Mouse (Mus musculus): ENCODE measurements around the gene Atrx. TPM values are rescaled to one million over a fixed set of nuclear protein-coding genes. Genes with fewer than 3 reads are reported as not detected.

The Atrx gene
- total RNA-seq, 2 experiments from 2014 or later: 190 to 194 TPM

- DNase-seq (ENCODE audit: low spot score in 2 of 2): no peak
- intact Hi-C loops (cut with DNase I): no loop called here
Measured at GRCm38 (mm10) chrX:105824462-105824861, 104.7 kb downstream of the Atrx start.

GRCm38 (mm10) chrX:105794806-105795403 lies 134.3 kb downstream of the Atrx start:
- DNase-seq (ENCODE audit: low spot score in 2 of 2): no peak

DNA sequence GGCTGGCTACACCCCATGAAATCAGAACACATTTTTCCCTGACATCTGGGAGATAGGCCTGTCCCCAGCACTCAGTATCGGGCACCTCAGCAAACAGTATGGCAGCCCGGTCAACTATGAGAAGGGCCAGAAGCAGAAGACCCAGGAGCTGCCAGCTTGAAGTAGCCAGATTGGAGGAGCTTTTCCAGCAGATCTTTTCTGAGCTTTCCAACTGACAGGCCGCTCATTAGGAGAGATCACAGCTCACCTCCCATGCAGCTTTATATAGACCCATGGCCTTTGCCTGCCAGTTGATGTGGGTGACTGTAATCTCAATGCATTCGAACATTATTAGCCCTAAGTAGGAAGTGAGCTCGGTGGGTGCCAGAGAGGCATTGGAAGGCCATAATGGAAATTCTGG lies 155.9 kb downstream of the Atrx start:
- intact Hi-C loops (cut with DNase I): no loop called here
- DNase-seq (ENCODE audit: low spot score in 2 of 2): no peak

More at GRCm38 (mm10) chrX:105794806-105795403, 134.3 kb downstream of the Atrx start:
- intact Hi-C loops (cut with DNase I): no loop called here

DNA sequence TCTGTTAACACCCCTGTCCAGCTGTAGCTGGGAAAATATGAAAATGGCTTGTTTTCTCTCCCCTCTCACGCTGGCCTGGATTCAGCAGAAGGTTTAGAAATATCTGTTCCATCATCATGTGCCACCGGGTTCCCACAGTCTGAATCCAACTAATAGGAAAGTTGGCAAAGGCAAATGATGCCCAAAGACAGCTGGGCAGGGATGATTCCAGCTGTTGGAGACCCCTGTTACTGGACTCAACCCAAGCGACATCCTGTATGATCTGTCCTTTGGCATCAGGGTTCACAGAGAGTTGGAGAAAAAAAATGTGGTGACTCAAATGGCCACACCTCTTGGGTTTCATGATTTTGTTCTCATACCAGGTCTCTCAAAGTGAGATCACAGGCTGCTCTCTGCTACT lies 161.3 kb downstream of the Atrx start:
- no peak for DNase-seq (ENCODE audit: low spot score in 2 of 2)
- intact Hi-C loops (cut with DNase I): no loop called here

DNA sequence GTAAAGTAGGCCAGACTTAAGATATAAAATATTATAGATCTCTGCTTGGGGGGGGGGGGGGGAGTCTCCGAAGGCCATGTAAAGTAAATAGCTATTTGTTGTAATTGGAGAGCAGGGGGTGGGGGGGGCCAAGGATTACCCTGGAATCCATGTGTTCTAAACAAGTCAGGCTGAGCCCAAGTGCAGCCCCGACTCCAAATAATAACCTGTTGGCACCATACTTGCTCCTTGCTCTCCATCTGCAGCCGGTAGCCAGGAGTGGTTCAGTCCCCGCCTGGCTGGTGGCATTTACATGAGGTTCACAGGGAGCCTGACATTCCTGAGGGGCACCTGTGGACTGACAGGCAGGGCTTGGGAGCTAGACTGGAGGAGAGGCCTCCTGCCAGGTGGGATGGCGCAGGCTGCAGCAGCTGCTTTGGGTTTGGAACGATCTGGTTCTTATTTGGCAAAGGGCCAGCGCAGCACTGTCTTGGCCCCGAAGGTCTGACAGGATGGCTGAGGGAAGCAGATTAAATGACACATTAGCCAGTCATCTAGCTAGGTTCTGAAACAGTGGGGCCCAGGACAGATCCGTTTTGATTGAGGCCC lies 161.9 kb downstream of the Atrx start:
- DNase-seq (ENCODE audit: low spot score in 2 of 2): no peak
- intact Hi-C loops (cut with DNase I): no loop called here

DNA sequence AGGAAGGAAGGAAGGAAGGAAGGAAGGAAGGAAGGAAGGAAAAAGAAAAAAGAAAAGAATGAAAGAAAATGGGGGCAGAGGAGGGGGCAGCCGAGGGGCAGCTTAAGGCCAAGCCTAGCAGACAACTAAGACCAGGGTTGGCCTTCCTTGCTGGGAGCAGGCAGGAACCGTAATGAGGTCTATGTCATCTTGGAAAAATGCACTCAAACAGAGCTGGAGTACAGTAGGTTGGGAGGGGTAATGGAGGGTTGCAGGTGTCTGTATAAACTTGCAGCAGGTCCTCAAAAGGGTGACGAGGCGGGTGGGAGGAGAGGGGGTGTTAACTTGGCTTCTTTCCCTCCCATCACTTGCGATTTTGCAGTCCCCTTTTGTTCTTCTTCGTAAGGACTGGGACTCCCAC lies 163.2 kb downstream of the Atrx start:
- intact Hi-C loops (cut with DNase I): no loop called here
- DNase-seq (ENCODE audit: low spot score in 2 of 2): no peak

- intact Hi-C loops (cut with DNase I): no loop called here
- no peak for DNase-seq (ENCODE audit: low spot score in 2 of 2)
Measured at GRCm38 (mm10) chrX:105765005-105765706, 164.0 kb downstream of the Atrx start.

DNA sequence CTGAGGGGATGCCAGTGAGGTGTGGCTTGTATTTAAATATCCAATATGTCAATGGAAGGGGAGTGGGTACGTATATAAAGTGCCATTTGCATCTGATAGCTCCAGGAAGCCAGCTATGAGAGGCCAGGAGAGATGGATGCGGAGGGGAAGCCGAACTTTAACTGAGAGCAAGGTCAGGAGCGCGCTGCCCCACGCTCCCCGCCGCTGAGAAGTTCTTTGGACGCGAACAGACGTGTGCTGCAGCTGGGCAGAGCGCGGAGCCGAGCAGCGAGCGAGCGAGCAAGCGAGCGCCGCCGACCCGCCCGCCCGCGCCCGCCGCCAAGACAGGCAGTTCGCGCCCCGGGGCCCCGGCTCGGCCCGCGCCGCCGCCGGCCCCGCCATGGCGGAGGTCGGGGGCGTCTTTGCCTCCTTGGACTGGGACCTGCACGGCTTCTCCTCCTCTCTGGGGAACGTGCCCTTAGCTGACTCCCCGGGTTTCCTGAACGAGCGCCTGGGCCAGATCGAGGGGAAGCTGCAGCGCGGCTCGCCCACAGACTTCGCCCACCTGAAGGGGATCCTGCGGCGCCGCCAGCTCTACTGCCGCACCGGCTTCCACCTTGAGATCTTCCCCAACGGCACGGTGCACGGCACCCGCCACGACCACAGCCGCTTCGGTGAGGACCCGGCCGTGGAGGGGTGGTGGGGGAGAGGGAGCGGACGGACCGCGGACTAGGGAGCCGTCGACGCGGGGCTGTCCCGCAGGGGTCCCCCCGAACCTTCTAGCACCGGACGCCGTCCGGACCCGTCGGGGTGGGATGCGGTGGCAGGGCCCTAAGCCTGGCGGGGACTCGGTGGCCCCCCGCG lies 164.8 kb downstream of the Atrx start, which contains the start of gene Fgf16:
Fgf16 (plus strand) TSS at position 118 of the 843 bp plus-strand sequence.
- peak in 1 of 2 experiments; percentile 2 for DNase-seq (ENCODE audit: low spot score in 2 of 2)
- intact Hi-C loops (cut with DNase I): no loop called here

GRCm38 (mm10) chrX:105763612-105764011 lies 165.6 kb downstream of the Atrx start:
- peak; percentile 2 to 3 for DNase-seq (ENCODE audit: low spot score in 2 of 2)
- intact Hi-C loops (cut with DNase I): no loop called here

DNA sequence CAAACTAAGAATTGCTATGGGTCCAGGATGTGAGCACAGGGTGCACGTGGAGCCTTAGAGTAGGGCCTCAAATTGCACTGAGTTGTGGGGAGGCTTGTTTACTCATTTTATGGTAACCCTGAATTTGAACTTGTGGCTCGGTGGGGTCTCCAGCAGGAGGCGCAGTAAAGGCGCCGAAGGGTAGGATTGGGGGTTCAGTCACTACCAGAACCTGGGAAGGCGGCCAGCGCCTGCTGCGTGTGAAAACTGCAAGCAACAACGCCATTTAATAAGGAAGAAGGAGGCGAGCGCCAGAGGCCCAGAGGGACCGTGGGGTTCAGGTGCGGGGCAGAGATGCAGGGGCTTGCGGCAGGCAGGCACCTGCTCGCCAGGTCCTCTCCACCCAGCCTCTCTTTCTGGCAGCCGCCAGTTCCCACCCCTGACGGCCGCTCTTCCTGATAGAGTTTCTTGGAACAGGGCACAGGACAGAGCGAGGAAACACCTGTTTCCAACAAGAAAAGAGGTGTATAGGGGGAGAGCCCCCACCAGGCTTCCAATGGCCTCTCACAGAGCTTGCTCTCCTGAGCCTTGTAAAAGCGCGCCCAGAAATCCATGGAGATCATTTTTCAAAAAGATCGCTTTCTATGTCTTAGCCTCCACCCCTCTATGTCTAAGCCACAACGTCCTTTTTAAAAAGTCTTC lies 166.2 kb downstream of the Atrx start:
- intact Hi-C loops (cut with DNase I): no loop called here
- DNase-seq (ENCODE audit: low spot score in 2 of 2): peak in 1 of 2 experiments; percentile 6

Other genes starting within 250 kb of the Atrx start
- under 1 TPM; 0.66 to 0.90 TPM for gene Fgf16, start 165.1 kb downstream of the Atrx start, total RNA-seq (2021)
- 10 to 100 TPM; 13.5 to 16.0 TPM for gene Magt1, start 82.5 kb upstream of the Atrx start, total RNA-seq (2021)
- gene Cox7b, start 86.3 kb upstream of the Atrx start, total RNA-seq (2021): 100 to 1,000 TPM; 373 to 414 TPM
- 1 to 10 TPM; 7.1 to 9.3 TPM for gene Atp7a, start 97.9 kb upstream of the Atrx start, total RNA-seq (2021)
- 1 to 10 TPM; 1.3 to 1.7 TPM for gene Tlr13, start 213.8 kb upstream of the Atrx start, total RNA-seq (2021)

All from left cerebral cortex, postnatal 14 days (tissue).